Mouse (Mus musculus) cerebellum, adult 2 months (tissue): Measurements from ENCODE around the gene 2900026A02Rik.

ENCODE experiments used
- CTCF ChIP-seq: fragments of 200-500 bp; IDR thresholded peaks from 2 replicates; pipeline ENCODE4 v1.5.1; 2011; ENCODE audit warnings: low read depth, mild to moderate bottlenecking, control low read depth, low read length, moderate library complexity, borderline replicate concordance; ENCODE audit not compliant: insufficient read depth
- POLR2A ChIP-seq: fragments of 200-500 bp; IDR thresholded peaks from 2 replicates; pipeline ENCODE4 v1.6.1; 2011; ENCODE audit warnings: low read length, control low read depth, borderline replicate concordance; ENCODE audit not compliant: insufficient read depth

DNA sequence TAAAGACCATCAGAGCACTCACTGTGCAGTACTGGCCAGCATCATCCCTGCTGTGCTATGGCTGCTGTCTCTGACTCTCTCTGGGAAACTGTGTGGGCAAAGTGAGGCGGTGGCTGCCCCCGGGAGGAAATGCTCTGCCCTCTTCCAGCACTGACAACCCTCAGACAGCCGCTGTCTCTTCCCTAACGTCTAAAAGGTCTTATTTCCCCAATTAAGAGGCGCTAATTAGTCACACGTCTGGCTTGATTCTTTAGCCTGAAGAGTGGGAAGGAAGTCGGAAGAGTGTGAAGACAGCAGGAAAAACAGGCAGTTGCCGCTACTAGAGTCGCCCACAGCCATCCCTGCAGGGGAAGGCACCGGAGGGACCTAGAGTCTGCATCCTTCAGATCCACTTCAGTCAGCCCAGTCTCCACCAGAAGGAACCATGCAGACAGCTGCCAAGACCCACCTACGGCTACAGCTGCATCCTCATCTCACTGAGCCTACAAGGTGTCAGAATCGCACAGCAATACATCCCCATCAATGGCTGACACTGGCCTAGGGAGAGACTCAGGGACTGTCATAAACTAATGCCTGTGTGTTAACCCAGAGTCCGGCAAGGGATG, 101.1 kb downstream of the 2900026A02Rik start:
- TF ChIP-seq CTCF: no peak
- no peak for TF ChIP-seq POLR2A
